Mouse (Mus musculus) myocyte (in vitro differentiated cells): ENCODE measurements around the gene Alpk1.

Experiments used
- E2F4 ChIP-seq: IDR thresholded peaks from one replicate; pipeline ENCODE4 v1.6.1; 2011; ENCODE audit warnings: mild to moderate bottlenecking, control low read depth, moderate library complexity; ENCODE audit not compliant: insufficient read depth
- MAX ChIP-seq: IDR thresholded peaks from one replicate; pipeline ENCODE4 v1.6.1; 2011; ENCODE audit warnings: low read depth, mild to moderate bottlenecking, control low read depth
- MYOG ChIP-seq, 3 experiments: IDR thresholded peaks; one replicate each; pipeline ENCODE4 v1.6.1; 2011; ENCODE audit warnings: control low read depth in 2 of 3, low read depth in 2 of 3, mild to moderate bottlenecking in 2 of 3; ENCODE audit not compliant: insufficient read length in 2 of 3, control insufficient read depth in 1 of 3, insufficient read depth in 1 of 3
- POLR2A ChIP-seq: IDR thresholded peaks from one replicate; pipeline ENCODE4 v1.6.1; 2011; ENCODE audit warnings: low read depth, mild to moderate bottlenecking, control low read depth, moderate library complexity; ENCODE audit not compliant: insufficient read length
- POLR2AphosphoS2 ChIP-seq: IDR thresholded peaks from one replicate; pipeline ENCODE4 v1.6.1; 2011; ENCODE audit warnings: low read depth, control low read depth; ENCODE audit not compliant: insufficient read length
- REST ChIP-seq: IDR thresholded peaks from one replicate; pipeline ENCODE4 v1.6.1; 2011; ENCODE audit warnings: mild to moderate bottlenecking, control low read depth, moderate library complexity; ENCODE audit not compliant: insufficient read depth, insufficient read length
- SRF ChIP-seq: IDR thresholded peaks from one replicate; pipeline ENCODE4 v1.6.1; 2011; ENCODE audit warnings: low read depth; ENCODE audit not compliant: control insufficient read depth, insufficient read length
- TCF12 ChIP-seq: IDR thresholded peaks from one replicate; pipeline ENCODE4 v1.6.1; 2011; ENCODE audit warnings: mild to moderate bottlenecking, control low read depth; ENCODE audit not compliant: poor library complexity, insufficient read depth, severe bottlenecking
- TCF3 ChIP-seq: IDR thresholded peaks from one replicate; pipeline ENCODE4 v1.6.1; 2011; ENCODE audit warnings: low read depth, control low read depth; ENCODE audit not compliant: insufficient read length
- USF1 ChIP-seq: IDR thresholded peaks from one replicate; pipeline ENCODE4 v1.6.1; 2011; ENCODE audit warnings: low read depth, mild to moderate bottlenecking, control low read depth, moderate library complexity

DNA sequence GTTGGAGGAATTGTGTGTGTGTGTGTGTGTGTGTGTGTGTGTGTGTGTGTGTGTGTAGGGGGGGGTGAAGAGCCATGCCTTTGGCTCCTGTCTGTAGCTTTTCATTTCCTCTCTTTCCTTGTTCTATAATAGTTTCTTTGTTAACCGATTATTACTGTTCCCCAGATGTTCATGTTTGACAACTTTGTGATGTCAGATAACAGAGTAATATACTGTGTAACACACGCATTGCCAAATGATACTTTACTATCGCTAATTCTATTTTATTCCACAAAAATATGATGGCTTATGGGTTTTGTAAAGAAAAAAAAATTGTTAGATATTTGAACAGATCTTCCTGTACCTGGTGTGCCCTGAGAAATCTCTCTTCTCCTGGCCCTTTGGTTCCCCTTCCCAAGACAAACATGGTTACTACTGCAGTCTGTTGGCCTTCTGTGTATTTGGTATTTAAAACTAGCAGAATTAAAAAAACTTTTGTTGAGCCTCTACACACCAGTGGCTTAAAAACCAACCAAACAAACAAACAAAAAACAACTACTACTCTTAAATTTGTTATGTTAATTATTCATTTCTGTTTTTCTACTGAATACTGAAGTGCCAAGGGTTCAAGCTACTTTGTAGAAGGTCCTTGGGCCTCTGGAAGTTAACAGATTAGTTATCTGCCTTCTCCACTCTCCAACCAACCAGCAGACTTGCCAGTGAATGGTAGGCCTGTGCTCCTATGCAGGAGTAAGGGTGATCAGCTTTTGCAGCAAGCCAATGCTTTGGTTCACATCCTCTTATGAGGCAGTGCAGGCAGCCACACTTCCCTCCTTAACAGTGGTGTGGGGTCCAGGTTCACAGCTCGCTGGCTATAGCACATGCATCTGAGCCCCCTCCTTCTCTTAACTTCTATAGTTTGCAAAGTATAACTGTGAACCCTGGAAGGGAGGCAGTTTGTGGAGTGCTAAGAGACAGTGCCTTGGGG lies 11.6 kb upstream of the Alpk1 start:
- no peak for TF ChIP-seq USF1
- no peak for TF ChIP-seq E2F4
- no peak for TF ChIP-seq POLR2A
- TF ChIP-seq MYOG (IDR thresholded peaks at IDR 0.05; ENCODE audit: control insufficient read depth in 1 of 3, insufficient read depth in 1 of 3, insufficient read length in 2 of 3, low read depth in 2 of 3), result no peak
- TF ChIP-seq REST, result no peak
- no peak for TF ChIP-seq MAX
- TF ChIP-seq POLR2AphosphoS2, result no peak
- TF ChIP-seq SRF, result no peak
- no peak for TF ChIP-seq TCF12
- TF ChIP-seq TCF3, result no peak
